Mouse (Mus musculus) lung, postnatal 0 days (tissue): Measurements from ENCODE around the gene Prm1. TPM values are rescaled to one million over a fixed set of nuclear protein-coding genes. Genes with fewer than 3 reads are reported as not detected.
"Not testable (repeated sequence)": the region's sequence is repeated elsewhere in the genome, so short reads cannot be mapped to it uniquely, and the experiment has no call there.

Experiments
- ATAC-seq: fragments of 200-750 bp; cut with Nextera tagmentation; 2 replicates; pipeline ENCODE4 v1.8.0; 2017; ENCODE audit warnings: moderate library complexity
- DNase-seq: peaks from one replicate; pipeline ENCODE4 v3.0.0-alpha.2; 2016; ENCODE audit warnings: low spot score
- H3K27ac ChIP-seq: fragments of 300-500 bp; sonication (generic); 2 replicates; pipeline ENCODE4 v1.5.1; 2014; ENCODE audit warnings: antibody characterized with exemption, mild to moderate bottlenecking, low read length, mixed read lengths
- H3K27me3 ChIP-seq: fragments of 300-500 bp; sonication (generic); replicated peaks from 2 replicates; pipeline ENCODE4 v1.6.1; 2014; ENCODE audit warnings: low read length, mixed read lengths; ENCODE audit not compliant: insufficient read depth
- H3K36me3 ChIP-seq: fragments of 300-500 bp; sonication (generic); 2 replicates; pipeline ENCODE4 v1.6.1; 2014; ENCODE audit warnings: low read length, mixed read lengths; ENCODE audit not compliant: insufficient read depth
- H3K4me1 ChIP-seq: fragments of 300-500 bp; sonication (generic); 2 replicates; pipeline ENCODE4 v1.6.1; 2014; ENCODE audit warnings: antibody characterized with exemption, low read depth, low read length, mixed read lengths; ENCODE audit not compliant: insufficient read depth
- H3K4me2 ChIP-seq: fragments of 300-500 bp; sonication (generic); replicated peaks from 2 replicates; pipeline ENCODE4 v1.6.1; 2014; ENCODE audit warnings: low read depth, mild to moderate bottlenecking, low read length, moderate library complexity, mixed read lengths
- H3K4me3 ChIP-seq: fragments of 300-500 bp; sonication (generic); 2 replicates; pipeline ENCODE4 v1.5.1; 2014; ENCODE audit warnings: low read depth, low read length
- H3K9ac ChIP-seq: fragments of 300-500 bp; sonication (generic); replicated peaks from 2 replicates; pipeline ENCODE4 v1.6.1; 2014; ENCODE audit warnings: low read depth, mild to moderate bottlenecking
- H3K9me3 ChIP-seq: fragments of 300-500 bp; sonication (generic); 2 replicates; pipeline ENCODE4 v1.6.1; 2016; ENCODE audit warnings: low read length, mixed read lengths
- CTCF ChIP-seq: IDR thresholded peaks from 2 replicates; pipeline ENCODE4 v1.5.1; 2016; ENCODE audit warnings: antibody characterized with exemption, mild to moderate bottlenecking
- EP300 ChIP-seq: IDR thresholded peaks from 2 replicates; pipeline ENCODE4 v1.6.1; 2016; ENCODE audit warnings: antibody characterized with exemption, mild to moderate bottlenecking, control low read depth
- WGBS: fragments of 180-500 bp; shearing (Covaris S2); extraction: QIAGEN DNeasy Blood & Tissue Kit; methylation state at CpG from one replicate; pipeline ENCODE4 v1.1.7; 2014; 5-methylcytosine and 5-hydroxymethylcytosine counted together
- polyA plus RNA-seq: library from polyadenylated mRNA; unstranded; fragments of >200 nt; fragmentation: Nextera tagmentation; extraction: Ambion mirVana; gene quantifications from 2 replicates; pipeline ENCODE4 v1.2.1, GENCODE M21; 2015

Prm1 gene
- polyA plus RNA-seq, 1 experiment from 2014 or later = not detected

GRCm38 (mm10) chr16:10813726-10814125 is 8.1 kb upstream of the Prm1 start:
- TF ChIP-seq CTCF (no peak), EP300 (no peak)
- no peak overlapping the region for H3K9ac ChIP-seq
- H3K4me2 ChIP-seq = no peak overlapping the region
- H3K9me3 ChIP-seq = no peaks in the 10 kb centered on the region
- no peaks in the 10 kb centered on the region for H3K4me1 ChIP-seq
- no peak for DNase-seq
- H3K27ac ChIP-seq = no peak overlapping the region
- 68% methylated on average over 4 of the region's 4 CpGs for WGBS
- H3K36me3 ChIP-seq = no peaks in the 10 kb centered on the region
- ATAC-seq = no peak
- no peak overlapping the region for H3K4me3 ChIP-seq
- no peaks in the 10 kb centered on the region for H3K27me3 ChIP-seq

GRCm38 (mm10) chr16:10812865-10813371 is 7.3 kb upstream of the Prm1 start, which contains the start of gene Gm11172:
Gm11172 (plus strand) TSS chr16:10812915.
- H3K9ac ChIP-seq = no peak within 1 kb of the TSS
- no peaks in the 10 kb centered on the region for H3K4me1 ChIP-seq
- DNase-seq = no peak
- TF ChIP-seq CTCF (no peak), EP300 (no peak)
- no peak for ATAC-seq
- no peak within 1 kb of the TSS for H3K4me2 ChIP-seq
- H3K27ac ChIP-seq = no peak within 1 kb of the TSS
- WGBS = 71% methylated on average over 2 of the region's 2 CpGs
- no peaks in the 10 kb centered on the region for H3K36me3 ChIP-seq
- H3K27me3 ChIP-seq = no peaks in the 10 kb centered on the region
- no peak within 1 kb of the TSS for H3K4me3 ChIP-seq
- no peaks in the 10 kb centered on the region for H3K9me3 ChIP-seq

- DNase-seq = no peak
- H3K9ac ChIP-seq = no peak overlapping the region
- no peaks in the 10 kb centered on the region for H3K9me3 ChIP-seq
- no peak overlapping the region for H3K4me2 ChIP-seq
- H3K27ac ChIP-seq = no peak overlapping the region
- no peaks in the 10 kb centered on the region for H3K36me3 ChIP-seq
- no peak overlapping the region for H3K4me3 ChIP-seq
- WGBS = 100% methylated on average over 1 of the region's 1 CpGs
- TF ChIP-seq EP300 = no peak
- TF ChIP-seq CTCF = no peak
- no peaks in the 10 kb centered on the region for H3K4me1 ChIP-seq
- no peak for ATAC-seq
- no peaks in the 10 kb centered on the region for H3K27me3 ChIP-seq
These were observed 4.7 kb upstream of the Prm1 start for GRCm38 (mm10) chr16:10810376-10810775.

GRCm38 (mm10) chr16:10802420-10802819 is 3.2 kb downstream of the Prm1 start:
- H3K4me1 ChIP-seq, H3K9me3 ChIP-seq, DNase-seq, H3K4me2 ChIP-seq, H3K27me3 ChIP-seq, H3K27ac ChIP-seq, H3K36me3 ChIP-seq, ATAC-seq, H3K4me3 ChIP-seq, H3K9ac ChIP-seq: not testable (repeated sequence)
- WGBS = 69% methylated on average over 3 of the region's 3 CpGs

- ATAC-seq = no peak
- DNase-seq = no peak
- Histone ChIP-seq H3K4me2 (no peak within 1 kb of the TSS), H3K9ac (no peak within 1 kb of the TSS), H3K4me3 (no peak within 1 kb of the TSS), H3K27me3 (no peaks in the 10 kb centered on the region), H3K4me1 (no peaks in the 10 kb centered on the region), H3K27ac (no peak within 1 kb of the TSS), H3K36me3 (no peaks in the 10 kb centered on the region), H3K9me3 (no peaks in the 10 kb centered on the region)
- TF ChIP-seq CTCF = no peak
- TF ChIP-seq EP300 = no peak
- 71% methylated on average over 6 of the region's 6 CpGs for WGBS
These were observed 9.6 kb downstream of the Prm1 start, which contains the start of gene Prm2 for GRCm38 (mm10) chr16:10796034-10796433. Prm2 (minus strand) TSS chr16:10796134.

GRCm38 (mm10) chr16:10790702-10791101 is 14.9 kb downstream of the Prm1 start, which contains the start of gene Prm3:
Prm3 (minus strand) TSS chr16:10790914.
- no peak within 1 kb of the TSS for H3K9ac ChIP-seq
- 66% methylated on average over 9 of the region's 9 CpGs for WGBS
- ATAC-seq = no peak

GRCm38 (mm10) chr16:10788866-10789265 is 16.8 kb downstream of the Prm1 start:
- Histone ChIP-seq H3K4me1 (0 out of 2 replicates have a peak, but pooled peaks cover 7% of the 10 kb centered on the region), H3K4me3 (no peak overlapping the region), H3K9ac (no peak overlapping the region), H3K9me3 (no peaks in the 10 kb centered on the region), H3K4me2 (no peak overlapping the region), H3K36me3 (no peaks in the 10 kb centered on the region), H3K27ac (no peak overlapping the region), H3K27me3 (no peaks in the 10 kb centered on the region)
- TF ChIP-seq CTCF = no peak
- TF ChIP-seq EP300 = no peak
- DNase-seq (no peak), ATAC-seq (no peak)
- 84% methylated on average over 4 of the region's 4 CpGs for WGBS

More at GRCm38 (mm10) chr16:10790702-10791101, 14.9 kb downstream of the Prm1 start, which contains the start of gene Prm3:
- Histone ChIP-seq H3K9me3 (no peaks in the 10 kb centered on the region), H3K27ac (no peak within 1 kb of the TSS), H3K27me3 (no peaks in the 10 kb centered on the region), H3K36me3 (no peaks in the 10 kb centered on the region), H3K4me1 (no peaks in the 10 kb centered on the region), H3K4me3 (no peak within 1 kb of the TSS), H3K4me2 (no peak within 1 kb of the TSS)
- no peak for TF ChIP-seq CTCF
- TF ChIP-seq EP300 = no peak
- no peak for DNase-seq
